Mouse (Mus musculus): ENCODE results near the gene Prpf39. TPM values are rescaled to one million over a fixed set of nuclear protein-coding genes. Genes with fewer than 3 reads are reported as not detected.
A peak's percentile ranks its signal among the peaks of the same experiment; 100 is the strongest.

Gene Prpf39
- polyA plus RNA-seq, 1 experiment: 2.2 TPM

- TF ChIP-seq POLR2A (IDR thresholded peaks at IDR 0.05; ENCODE audit: low read depth, low read length): no peak
- TF ChIP-seq CTCF (IDR thresholded peaks at IDR 0.05; ENCODE audit: extremely low read depth, insufficient read length, insufficient replicate concordance, low read depth, low read length): no peak
- Histone ChIP-seq H3K27ac (ENCODE audit: insufficient read depth, low read depth, low read length) (no peak overlapping the region), H3K27me3 (ENCODE audit: control insufficient read depth, insufficient read depth, low read length) (no peaks in the 10 kb centered on the region), H3K36me3 (ENCODE audit: control insufficient read depth, insufficient read depth, low read length) (peaks cover 43% of the 10 kb centered on the region), H3K4me1 (ENCODE audit: control insufficient read depth, insufficient read depth, insufficient read length, low read length) (no peaks in the 10 kb centered on the region), H3K4me3 (ENCODE audit: low read depth, low read length) (no peak overlapping the region)
- WGBS: 77% methylated on average over 2 of the region's 2 CpGs
These were observed 22.1 kb downstream of the Prpf39 start for GRCm38 (mm10) chr12:65058203-65058602.

GRCm38 (mm10) chr12:65061082-65061481, 24.9 kb downstream of the Prpf39 start:
- no peak for TF ChIP-seq POLR2A (IDR thresholded peaks at IDR 0.05; ENCODE audit: low read depth, low read length)
- TF ChIP-seq CTCF (IDR thresholded peaks at IDR 0.05; ENCODE audit: extremely low read depth, insufficient read length, insufficient replicate concordance, low read depth, low read length): no peak
- H3K4me1 ChIP-seq (ENCODE audit: control insufficient read depth, insufficient read depth, insufficient read length, low read length): no peaks in the 10 kb centered on the region
- H3K36me3 ChIP-seq (ENCODE audit: control insufficient read depth, insufficient read depth, low read length): peaks cover 39% of the 10 kb centered on the region
- no peak overlapping the region for H3K4me3 ChIP-seq (ENCODE audit: low read depth, low read length)
- H3K27ac ChIP-seq (ENCODE audit: insufficient read depth, low read depth, low read length): no peak overlapping the region
- H3K27me3 ChIP-seq (ENCODE audit: control insufficient read depth, insufficient read depth, low read length): no peaks in the 10 kb centered on the region

GRCm38 (mm10) chr12:65065241-65065640, 29.1 kb downstream of the Prpf39 start:
- Histone ChIP-seq H3K4me3 (ENCODE audit: low read depth, low read length) (no peak overlapping the region), H3K27ac (ENCODE audit: insufficient read depth, low read depth, low read length) (peak overlapping the region; percentile 55), H3K27me3 (ENCODE audit: control insufficient read depth, insufficient read depth, low read length) (no peaks in the 10 kb centered on the region), H3K36me3 (ENCODE audit: control insufficient read depth, insufficient read depth, low read length) (peaks cover 38% of the 10 kb centered on the region), H3K4me1 (ENCODE audit: control insufficient read depth, insufficient read depth, insufficient read length, low read length) (no peaks in the 10 kb centered on the region)
- TF ChIP-seq POLR2A (IDR thresholded peaks at IDR 0.05; ENCODE audit: low read depth, low read length) (no peak), CTCF (IDR thresholded peaks at IDR 0.05; ENCODE audit: extremely low read depth, insufficient read length, insufficient replicate concordance, low read depth, low read length) (no peak)
- WGBS: 42% methylated on average over 2 of the region's 2 CpGs

DNA sequence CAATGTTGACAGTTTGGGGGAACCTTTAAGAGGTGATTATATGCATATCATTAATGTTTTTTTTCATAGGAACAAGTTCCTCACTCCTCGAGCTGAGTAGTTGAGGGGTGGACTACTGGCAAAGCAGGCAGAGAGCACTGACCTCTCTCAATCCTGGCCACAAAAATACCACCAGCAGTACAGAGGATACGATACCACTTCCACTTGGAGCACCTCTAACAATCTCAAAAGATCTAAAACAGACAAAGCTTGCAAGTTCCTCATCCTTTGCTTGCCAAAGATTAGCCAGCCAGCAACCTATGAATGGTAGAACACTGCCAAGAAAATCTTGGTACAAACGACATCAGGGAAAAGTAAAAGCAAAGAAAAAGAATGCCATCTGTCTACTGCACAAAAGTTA, 30.1 kb downstream of the Prpf39 start:
- H3K4me1 ChIP-seq (ENCODE audit: control insufficient read depth, insufficient read depth, insufficient read length, low read length): no peaks in the 10 kb centered on the region
- H3K27ac ChIP-seq (ENCODE audit: insufficient read depth, low read depth, low read length): no peak overlapping the region
- no peaks in the 10 kb centered on the region for H3K27me3 ChIP-seq (ENCODE audit: control insufficient read depth, insufficient read depth, low read length)
- no peak overlapping the region for H3K4me3 ChIP-seq (ENCODE audit: low read depth, low read length)
- 36% methylated on average over 3 of the region's 3 CpGs for WGBS
- TF ChIP-seq CTCF (IDR thresholded peaks at IDR 0.05; ENCODE audit: extremely low read depth, insufficient read length, insufficient replicate concordance, low read depth, low read length) (no peak), POLR2A (IDR thresholded peaks at IDR 0.05; ENCODE audit: low read depth, low read length) (no peak)
- peaks cover 30% of the 10 kb centered on the region for H3K36me3 ChIP-seq (ENCODE audit: control insufficient read depth, insufficient read depth, low read length)

GRCm38 (mm10) chr12:65068409-65068808, 32.3 kb downstream of the Prpf39 start:
- Histone ChIP-seq H3K27me3 (ENCODE audit: control insufficient read depth, insufficient read depth, low read length) (no peaks in the 10 kb centered on the region), H3K36me3 (ENCODE audit: control insufficient read depth, insufficient read depth, low read length) (peaks cover 21% of the 10 kb centered on the region), H3K4me3 (ENCODE audit: low read depth, low read length) (no peak overlapping the region), H3K4me1 (ENCODE audit: control insufficient read depth, insufficient read depth, insufficient read length, low read length) (no peaks in the 10 kb centered on the region), H3K27ac (ENCODE audit: insufficient read depth, low read depth, low read length) (no peak overlapping the region)
- TF ChIP-seq CTCF (IDR thresholded peaks at IDR 0.05; ENCODE audit: extremely low read depth, insufficient read length, insufficient replicate concordance, low read depth, low read length): no peak
- no peak for TF ChIP-seq POLR2A (IDR thresholded peaks at IDR 0.05; ENCODE audit: low read depth, low read length)
- WGBS: 60% methylated on average over 4 of the region's 4 CpGs

DNA sequence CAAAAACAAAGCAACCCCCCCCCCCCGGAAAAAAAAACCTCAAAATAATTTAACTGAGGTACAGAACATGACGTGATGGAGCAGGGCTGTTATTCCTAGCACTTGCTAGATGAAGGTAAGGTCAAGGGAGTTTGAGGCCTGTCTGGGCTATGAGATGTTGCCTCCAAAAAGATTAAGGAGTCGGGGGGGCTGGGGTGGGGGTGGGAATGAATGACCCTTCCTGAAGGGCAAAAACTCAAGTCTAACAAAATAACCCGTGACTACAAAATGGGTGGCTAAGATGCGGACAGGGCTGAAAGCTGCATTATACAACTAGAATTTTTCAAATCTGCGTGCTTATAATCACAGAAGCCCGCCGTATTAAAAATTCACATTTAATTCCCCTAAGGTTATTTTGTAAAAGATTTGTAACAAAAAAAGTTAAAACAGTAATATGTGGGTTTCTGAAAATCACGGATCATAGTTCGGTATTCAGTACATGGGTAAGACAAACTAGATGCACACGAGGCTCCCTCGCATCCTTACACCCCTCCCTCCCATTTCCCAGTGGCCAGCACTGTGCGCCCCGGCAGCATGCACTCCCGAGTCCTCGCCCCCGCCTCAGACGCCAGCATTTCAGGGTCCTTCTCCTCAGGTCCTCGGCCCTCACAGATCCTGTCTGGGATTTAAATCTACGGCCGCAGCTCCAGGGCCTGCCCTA, 36.9 kb downstream of the Prpf39 start:
- no peaks in the 10 kb centered on the region for H3K27me3 ChIP-seq (ENCODE audit: control insufficient read depth, insufficient read depth, low read length)
- H3K4me3 ChIP-seq (ENCODE audit: low read depth, low read length): peak overlapping the region; percentile 81
- peak overlapping the region; percentile 84 for H3K27ac ChIP-seq (ENCODE audit: insufficient read depth, low read depth, low read length)
- peaks cover 3% of the 10 kb centered on the region; the same call in 1 of the 2 replicates for H3K4me1 ChIP-seq (ENCODE audit: control insufficient read depth, insufficient read depth, insufficient read length, low read length)
- TF ChIP-seq CTCF (IDR thresholded peaks at IDR 0.05; ENCODE audit: extremely low read depth, insufficient read length, insufficient replicate concordance, low read depth, low read length) (no peak), POLR2A (IDR thresholded peaks at IDR 0.05; ENCODE audit: low read depth, low read length) (no peak)
- WGBS: 5% methylated on average over 21 of the region's 21 CpGs
- H3K36me3 ChIP-seq (ENCODE audit: control insufficient read depth, insufficient read depth, low read length): peaks cover 8% of the 10 kb centered on the region; the same call in 1 of the 2 replicates

DNA sequence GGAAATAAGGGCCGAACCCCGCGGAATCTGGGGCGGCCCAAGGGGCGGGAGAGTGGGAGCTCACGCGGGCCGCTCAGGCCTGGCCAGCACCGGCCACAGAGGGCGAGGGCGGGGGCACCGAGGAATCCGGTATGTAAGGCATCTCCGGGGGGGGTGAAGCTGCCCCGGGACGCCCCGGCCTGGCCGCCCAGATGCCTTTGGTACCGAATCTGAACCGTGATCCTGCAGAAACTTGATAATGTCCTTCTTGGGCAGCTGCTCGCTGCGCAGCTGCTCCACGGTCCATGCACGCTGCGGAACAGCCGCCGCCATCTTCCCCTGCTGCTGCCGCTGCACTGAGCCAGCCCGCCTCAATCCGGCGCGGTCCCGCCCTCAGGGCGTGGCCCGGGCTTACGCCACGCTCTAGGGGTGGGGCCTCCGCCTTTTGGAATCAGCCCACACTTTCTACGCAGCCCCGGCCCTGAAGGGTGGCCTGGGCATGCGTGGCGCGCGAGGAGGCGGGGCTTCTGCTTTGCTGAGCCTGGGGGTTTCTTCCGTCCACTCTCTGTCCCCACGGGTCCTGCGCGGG, 37.6 kb downstream of the Prpf39 start, which contains the start of gene Fkbp3:
Gene Fkbp3, minus strand, starts transcription at position 397 of the 568 bp plus-strand sequence.
- Histone ChIP-seq H3K27ac (ENCODE audit: insufficient read depth, low read depth, low read length) (peak within 1 kb of the TSS; percentile 84), H3K4me3 (ENCODE audit: low read depth, low read length) (peak within 1 kb of the TSS; percentile 81), H3K36me3 (ENCODE audit: control insufficient read depth, insufficient read depth, low read length) (peaks cover 4% of the 10 kb centered on the region; the same call in 1 of the 2 replicates), H3K27me3 (ENCODE audit: control insufficient read depth, insufficient read depth, low read length) (no peaks in the 10 kb centered on the region), H3K4me1 (ENCODE audit: control insufficient read depth, insufficient read depth, insufficient read length, low read length) (peaks cover 3% of the 10 kb centered on the region; the same call in 1 of the 2 replicates)
- TF ChIP-seq CTCF (IDR thresholded peaks at IDR 0.05; ENCODE audit: extremely low read depth, insufficient read length, insufficient replicate concordance, low read depth, low read length) (no peak), POLR2A (IDR thresholded peaks at IDR 0.05; ENCODE audit: low read depth, low read length) (peak; percentile 79)
- under 1% methylated on average over 49 of the region's 49 CpGs for WGBS
